Mouse (Mus musculus): ENCODE results near the gene Tmc8.

GRCm38 (mm10) chr11:117778851-117779433 lies 2.9 kb upstream of the Tmc8 start:
- TF ChIP-seq TAL1 (IDR thresholded peaks at IDR 0.05; ENCODE audit: low read length) (no peak), GATA1 (IDR thresholded peaks at IDR 0.05; ENCODE audit: low read length) (no peak)

Data from erythroblast, embryonic 14.5 days (primary cell).